Mouse (Mus musculus) liver, embryonic 13.5 days (tissue): ENCODE measurements around the gene Usp13. TPM values are rescaled to one million over a fixed set of nuclear protein-coding genes. Genes with fewer than 3 reads are reported as not detected.

Experiments
- ATAC-seq: fragments of 200-750 bp; cut with Nextera tagmentation; 2 replicates; pipeline ENCODE4 v1.8.0; 2017; ENCODE audit warnings: low read depth, mild to moderate bottlenecking, moderate number of reproducible peaks, moderate library complexity
- DNase-seq: peaks from one replicate; pipeline ENCODE4 v3.0.0; 2022
- H3K27ac ChIP-seq: fragments of 300-500 bp; sonication (generic); 2 replicates; pipeline ENCODE4 v1.5.1; 2015; ENCODE audit warnings: moderate library complexity, mild to moderate bottlenecking, inconsistent platforms
- H3K27me3 ChIP-seq: fragments of 300-500 bp; sonication (generic); 2 replicates; pipeline ENCODE4 v1.6.1; 2015; ENCODE audit warnings: mild to moderate bottlenecking, inconsistent platforms
- H3K36me3 ChIP-seq: fragments of 300-500 bp; sonication (generic); 2 replicates; pipeline ENCODE4 v1.6.1; 2015; ENCODE audit warnings: mild to moderate bottlenecking, inconsistent platforms
- H3K4me1 ChIP-seq: fragments of 300-500 bp; sonication (generic); replicated peaks from 2 replicates; pipeline ENCODE4 v1.6.1; 2015; ENCODE audit warnings: inconsistent platforms
- H3K4me2 ChIP-seq: fragments of 300-500 bp; sonication (generic); 2 replicates; pipeline ENCODE4 v1.6.1; 2015; ENCODE audit warnings: inconsistent platforms, mild to moderate bottlenecking, moderate library complexity
- H3K4me3 ChIP-seq: fragments of 300-500 bp; sonication (generic); replicated peaks from 2 replicates; pipeline ENCODE4 v1.5.1; 2015; ENCODE audit warnings: mild to moderate bottlenecking, inconsistent platforms
- H3K9ac ChIP-seq: fragments of 300-500 bp; sonication (generic); 2 replicates; pipeline ENCODE4 v1.6.1; 2015; ENCODE audit warnings: mild to moderate bottlenecking, inconsistent platforms
- H3K9me3 ChIP-seq: fragments of 300-500 bp; sonication (generic); replicated peaks from 2 replicates; pipeline ENCODE4 v1.6.1; 2016; ENCODE audit warnings: inconsistent platforms
- WGBS: fragments of 180-500 bp; shearing (Covaris S2); methylation state at CpG from one replicate; pipeline ENCODE4 v1.1.7; 2015; ENCODE audit not compliant: insufficient replicate concordance; 5-methylcytosine and 5-hydroxymethylcytosine counted together
- polyA plus RNA-seq: library from polyadenylated mRNA; unstranded; fragments of >200 nt; fragmentation: Nextera tagmentation; extraction: Ambion mirVana; gene quantifications from 2 replicates; pipeline ENCODE4 v1.2.1, GENCODE M21; 2015

The Usp13 gene
- polyA plus RNA-seq, 1 experiment from 2014 or later, result 0.33 TPM

GRCm38 (mm10) chr3:32871081-32871480 is 53.7 kb downstream of the Usp13 start:
- H3K4me1 ChIP-seq, result no peaks in the 10 kb centered on the region
- DNase-seq (no peak), ATAC-seq (no peak)
- H3K27me3 ChIP-seq, result no peaks in the 10 kb centered on the region
- no peak overlapping the region for H3K27ac ChIP-seq
- H3K4me3 ChIP-seq, result no peak overlapping the region
- WGBS, result 68% methylated on average over 3 of the region's 3 CpGs
- H3K9me3 ChIP-seq, result no peaks in the 10 kb centered on the region
- no peaks in the 10 kb centered on the region for H3K36me3 ChIP-seq
- H3K9ac ChIP-seq, result no peak overlapping the region
- no peak overlapping the region for H3K4me2 ChIP-seq

- Histone ChIP-seq H3K4me2 (no peak overlapping the region), H3K4me1 (no peaks in the 10 kb centered on the region), H3K27me3 (no peaks in the 10 kb centered on the region), H3K36me3 (no peaks in the 10 kb centered on the region), H3K9me3 (no peaks in the 10 kb centered on the region), H3K27ac (no peak overlapping the region), H3K4me3 (no peak overlapping the region), H3K9ac (no peak overlapping the region)
- ATAC-seq (no peak), DNase-seq (no peak)
- WGBS, result 63% methylated on average over 8 of the region's 8 CpGs
These were observed 69.0 kb downstream of the Usp13 start for GRCm38 (mm10) chr3:32886386-32886785.

GRCm38 (mm10) chr3:32888886-32889285 is 71.5 kb downstream of the Usp13 start:
- Histone ChIP-seq H3K9me3 (no peaks in the 10 kb centered on the region), H3K27ac (no peak overlapping the region), H3K9ac (no peak overlapping the region), H3K4me2 (no peak overlapping the region), H3K36me3 (no peaks in the 10 kb centered on the region), H3K4me1 (no peaks in the 10 kb centered on the region), H3K4me3 (no peak overlapping the region), H3K27me3 (no peaks in the 10 kb centered on the region)
- no peak for ATAC-seq
- WGBS, result 77% methylated on average over 5 of the region's 5 CpGs
- no peak for DNase-seq

- no peak overlapping the region for H3K4me3 ChIP-seq
- no peak overlapping the region for H3K9ac ChIP-seq
- no peaks in the 10 kb centered on the region for H3K4me1 ChIP-seq
- H3K27me3 ChIP-seq, result no peaks in the 10 kb centered on the region
- H3K27ac ChIP-seq, result no peak overlapping the region
- H3K36me3 ChIP-seq, result no peaks in the 10 kb centered on the region
- DNase-seq, result no peak
- H3K4me2 ChIP-seq, result no peak overlapping the region
- no peak for ATAC-seq
- H3K9me3 ChIP-seq, result no peaks in the 10 kb centered on the region
- 71% methylated on average over 4 of the region's 4 CpGs for WGBS
These were observed 72.8 kb downstream of the Usp13 start for GRCm38 (mm10) chr3:32890174-32890573.

GRCm38 (mm10) chr3:32903462-32903861 is 86.1 kb downstream of the Usp13 start:
- H3K4me2 ChIP-seq, result no peak overlapping the region
- 37% methylated on average over 4 of the region's 4 CpGs for WGBS

GRCm38 (mm10) chr3:32904599-32904998 is 87.3 kb downstream of the Usp13 start:
- Histone ChIP-seq H3K27me3 (no peaks in the 10 kb centered on the region), H3K9me3 (no peaks in the 10 kb centered on the region), H3K4me1 (no peaks in the 10 kb centered on the region; the same call in 1 of the 2 replicates), H3K27ac (no peak overlapping the region), H3K4me3 (no peak overlapping the region), H3K4me2 (no peak overlapping the region), H3K36me3 (no peaks in the 10 kb centered on the region), H3K9ac (no peak overlapping the region)
- 69% methylated on average over 1 of the region's 1 CpGs for WGBS
- DNase-seq (no peak), ATAC-seq (no peak)

More at GRCm38 (mm10) chr3:32903462-32903861, 86.1 kb downstream of the Usp13 start:
- Histone ChIP-seq H3K4me3 (no peak overlapping the region), H3K9ac (no peak overlapping the region), H3K27ac (no peak overlapping the region), H3K9me3 (no peaks in the 10 kb centered on the region), H3K4me1 (no peaks in the 10 kb centered on the region; the same call in 1 of the 2 replicates), H3K36me3 (no peaks in the 10 kb centered on the region), H3K27me3 (no peaks in the 10 kb centered on the region)
- ATAC-seq (no peak), DNase-seq (no peak)

- DNase-seq, result no peak
- no peaks in the 10 kb centered on the region for H3K36me3 ChIP-seq
- WGBS, result 65% methylated on average over 8 of the region's 8 CpGs
These were observed 88.8 kb downstream of the Usp13 start for GRCm38 (mm10) chr3:32905850-32906779.

GRCm38 (mm10) chr3:32908400-32908799 is 91.1 kb downstream of the Usp13 start:
- no peak for DNase-seq
- no peak overlapping the region for H3K27ac ChIP-seq
- H3K9ac ChIP-seq, result no peak overlapping the region
- no peaks in the 10 kb centered on the region for H3K36me3 ChIP-seq
- H3K9me3 ChIP-seq, result no peaks in the 10 kb centered on the region
- 68% methylated on average over 3 of the region's 3 CpGs for WGBS
- ATAC-seq, result no peak
- H3K4me1 ChIP-seq, result no peaks in the 10 kb centered on the region; the same call in 1 of the 2 replicates
- no peak overlapping the region for H3K4me3 ChIP-seq
- no peaks in the 10 kb centered on the region for H3K27me3 ChIP-seq
- no peak overlapping the region for H3K4me2 ChIP-seq

More at GRCm38 (mm10) chr3:32905850-32906779, 88.8 kb downstream of the Usp13 start:
- no peak overlapping the region for H3K9ac ChIP-seq
- H3K4me3 ChIP-seq, result no peak overlapping the region
- H3K27me3 ChIP-seq, result no peaks in the 10 kb centered on the region
- H3K9me3 ChIP-seq, result no peaks in the 10 kb centered on the region
- H3K4me2 ChIP-seq, result no peak overlapping the region
- no peaks in the 10 kb centered on the region; the same call in 1 of the 2 replicates for H3K4me1 ChIP-seq
- ATAC-seq, result no peak
- H3K27ac ChIP-seq, result no peak overlapping the region

GRCm38 (mm10) chr3:32910071-32910551 is 92.8 kb downstream of the Usp13 start:
- WGBS, result 57% methylated on average over 7 of the region's 7 CpGs
- Histone ChIP-seq H3K9me3 (no peaks in the 10 kb centered on the region), H3K27ac (no peak overlapping the region), H3K4me3 (no peak overlapping the region), H3K36me3 (no peaks in the 10 kb centered on the region), H3K4me2 (no peak overlapping the region), H3K27me3 (no peaks in the 10 kb centered on the region), H3K9ac (no peak overlapping the region), H3K4me1 (no peaks in the 10 kb centered on the region; the same call in 1 of the 2 replicates)
- ATAC-seq (no peak), DNase-seq (no peak)

- DNase-seq, result no peak
- 68% methylated on average over 6 of the region's 6 CpGs for WGBS
- Histone ChIP-seq H3K4me1 (no peaks in the 10 kb centered on the region), H3K36me3 (no peaks in the 10 kb centered on the region), H3K4me2 (no peak overlapping the region), H3K9ac (no peak overlapping the region), H3K27me3 (no peaks in the 10 kb centered on the region), H3K27ac (no peak overlapping the region), H3K9me3 (0 out of 2 replicates have a peak, but pooled peaks cover 4% of the 10 kb centered on the region), H3K4me3 (no peak overlapping the region)
- ATAC-seq, result no peak
These were observed 106.8 kb downstream of the Usp13 start for GRCm38 (mm10) chr3:32924168-32924567.

GRCm38 (mm10) chr3:32939802-32940501 is 122.6 kb downstream of the Usp13 start:
- no peak overlapping the region for H3K4me3 ChIP-seq
- H3K36me3 ChIP-seq, result no peaks in the 10 kb centered on the region
- no peaks in the 10 kb centered on the region for H3K4me1 ChIP-seq
- no peak overlapping the region for H3K4me2 ChIP-seq
- no peaks in the 10 kb centered on the region for H3K9me3 ChIP-seq
- no peak overlapping the region for H3K27ac ChIP-seq
- ATAC-seq (no peak), DNase-seq (no peak)
- H3K27me3 ChIP-seq, result no peaks in the 10 kb centered on the region
- H3K9ac ChIP-seq, result no peak overlapping the region
- 57% methylated on average over 8 of the region's 8 CpGs for WGBS
